Mouse (Mus musculus): Measurements from ENCODE around the gene Mgl2.
"Not testable (repeated sequence)": the region's sequence is repeated elsewhere in the genome, so short reads cannot be mapped to it uniquely, and the experiment has no call there.

DNA sequence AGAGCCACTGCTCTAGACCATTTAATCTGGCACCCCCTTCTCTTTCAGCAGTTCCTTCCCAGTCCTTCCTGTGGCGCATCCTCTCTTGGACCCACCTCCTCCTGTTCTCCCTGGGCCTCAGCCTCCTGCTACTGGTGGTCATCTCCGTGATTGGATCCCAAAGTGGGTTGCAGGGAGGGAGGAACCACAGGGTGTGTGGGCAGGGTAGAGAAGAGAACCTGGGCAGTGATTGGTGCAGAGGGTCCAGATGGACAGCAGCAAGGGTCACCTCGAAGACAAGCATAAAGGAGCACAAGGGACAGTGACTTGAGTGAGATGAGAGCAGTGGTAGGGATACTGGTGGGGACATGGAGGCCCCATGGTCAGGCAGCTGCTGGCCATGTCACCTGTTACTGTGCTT is 4.9 kb downstream of the Mgl2 start:
- TF ChIP-seq CTCF (IDR thresholded peaks at IDR 0.05; ENCODE audit: extremely low read depth, insufficient read length, insufficient replicate concordance, low read depth, low read length); POLR2A (IDR thresholded peaks at IDR 0.05; ENCODE audit: low read depth, low read length): not testable (repeated sequence)

Measured in small intestine, adult 2 months (tissue).